Comparison of ENCODE assay signal across 17 mouse cellular contexts in the genomic region with DNA sequence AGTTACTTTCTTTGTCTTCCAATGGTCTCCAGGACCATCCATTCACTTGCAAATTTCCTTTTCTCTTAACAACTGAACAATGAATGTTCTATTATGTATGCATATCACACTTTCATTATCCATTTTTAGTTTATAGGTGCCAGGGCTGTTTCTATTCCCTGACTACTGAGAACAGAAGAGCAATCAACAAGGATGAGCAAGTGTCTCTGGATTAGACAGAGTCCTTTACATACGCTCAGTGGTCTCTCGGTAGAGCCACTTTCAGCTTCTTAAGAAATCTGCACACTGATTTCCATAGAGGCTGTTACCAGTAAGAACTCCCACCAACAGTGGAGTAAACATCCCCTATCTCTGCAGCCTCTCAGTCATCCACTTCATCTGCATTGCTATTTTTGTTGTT.
"Had no signal": no experiment of that assay in that cellular context is flagged by ENCODE, and none has a peak within 500 bp of the region (broad histone marks: within the 10 kb centered on the region; RNA-seq: fewer than 3 reads in every experiment).

No protein-coding gene starts in this region.

- H3K4me2 ChIP-seq: lung, embryonic 14.5 days; midbrain, embryonic 15.5 days; neural tube, embryonic 13.5 days; neural tube, embryonic 15.5 days; stomach, embryonic 15.5 days had no signal

- H3K4me1 ChIP-seq: midbrain, embryonic 15.5 days; neural tube, embryonic 13.5 days; neural tube, embryonic 15.5 days; stomach, embryonic 15.5 days had no signal

- H3K9ac ChIP-seq: liver, embryonic 14.5 days; lung, embryonic 14.5 days; midbrain, embryonic 15.5 days; neural tube, embryonic 13.5 days; neural tube, embryonic 15.5 days; stomach, embryonic 15.5 days had no signal

- DNase-seq: lung, adult 18-20 months; lung, embryonic 14.5 days; lung, postnatal 10 days; lung, postnatal 4 days; retina, postnatal 1 day; right cerebral cortex, adult 18-20 months; thymus, adult 2 months; thymus, postnatal 25 days; thymus, postnatal 4 days had no signal

- H3K27ac ChIP-seq: liver, embryonic 14.5 days; midbrain, embryonic 10.5 days; midbrain, embryonic 15.5 days; neural tube, embryonic 13.5 days; neural tube, embryonic 15.5 days; stomach, embryonic 15.5 days; stomach, postnatal 0 days had no signal

- H3K9me3 ChIP-seq: midbrain, embryonic 10.5 days; midbrain, embryonic 15.5 days; neural tube, embryonic 13.5 days; neural tube, embryonic 15.5 days; stomach, embryonic 15.5 days had no signal

- H3K4me3 ChIP-seq: midbrain, embryonic 10.5 days; midbrain, embryonic 15.5 days; myocyte; neural tube, embryonic 13.5 days; neural tube, embryonic 15.5 days; stomach, embryonic 15.5 days had no signal

- H3K36me3 ChIP-seq: midbrain, embryonic 15.5 days; stomach, embryonic 15.5 days had no signal

- ATAC-seq: midbrain, embryonic 15.5 days had no signal

- H3K27me3 ChIP-seq: midbrain, embryonic 15.5 days; neural tube, embryonic 13.5 days; neural tube, embryonic 15.5 days; stomach, embryonic 15.5 days had no signal
